Mouse (Mus musculus) T-helper 17 cell (primary cell): ENCODE measurements around the gene Olfr1509.

ENCODE experiments used
- in situ Hi-C, 2 experiments: fragments of 300-600 bp; cut with MboI, MseI; formaldehyde crosslinking; loops; 1 replicate in 1 of 2; 2 replicates in 1 of 2; pipeline ENCODE4 v1.15.1; 2025; ENCODE audit warnings: high pct_unique_total_duplicates in 2 of 2

Olfr1509 gene

GRCm38 (mm10) chr14:52442690-52443089 is at the start of gene Olfr1509:
Gene Olfr1509 (plus strand): TSS chr14:52442990.
- in situ Hi-C loops: no loop called here

DNA sequence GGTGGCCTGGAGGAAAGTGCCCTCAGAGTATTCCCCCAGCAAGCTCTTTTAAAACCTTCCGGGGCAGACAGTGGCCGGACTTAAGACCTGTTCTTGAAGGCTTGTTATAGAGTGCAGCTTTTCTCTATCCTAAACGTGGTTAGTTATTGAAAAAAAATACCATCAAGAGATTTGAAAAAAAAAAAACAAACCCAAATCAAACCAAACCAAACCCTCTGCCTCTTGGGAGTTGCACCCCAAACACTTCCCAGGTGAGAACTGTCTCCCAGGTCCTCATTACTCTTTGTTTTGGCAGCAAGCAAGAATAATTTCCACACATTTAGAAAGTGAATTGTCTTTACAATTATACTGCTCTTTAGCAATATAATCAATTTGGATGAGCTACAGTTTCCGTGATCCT is 45.5 kb upstream of the Olfr1509 start, which contains the start of gene Olfr1511:
TSS of gene Olfr1511 (minus strand) at position 101 of the 400 bp plus-strand sequence.
- in situ Hi-C loops: no loop called here

DNA sequence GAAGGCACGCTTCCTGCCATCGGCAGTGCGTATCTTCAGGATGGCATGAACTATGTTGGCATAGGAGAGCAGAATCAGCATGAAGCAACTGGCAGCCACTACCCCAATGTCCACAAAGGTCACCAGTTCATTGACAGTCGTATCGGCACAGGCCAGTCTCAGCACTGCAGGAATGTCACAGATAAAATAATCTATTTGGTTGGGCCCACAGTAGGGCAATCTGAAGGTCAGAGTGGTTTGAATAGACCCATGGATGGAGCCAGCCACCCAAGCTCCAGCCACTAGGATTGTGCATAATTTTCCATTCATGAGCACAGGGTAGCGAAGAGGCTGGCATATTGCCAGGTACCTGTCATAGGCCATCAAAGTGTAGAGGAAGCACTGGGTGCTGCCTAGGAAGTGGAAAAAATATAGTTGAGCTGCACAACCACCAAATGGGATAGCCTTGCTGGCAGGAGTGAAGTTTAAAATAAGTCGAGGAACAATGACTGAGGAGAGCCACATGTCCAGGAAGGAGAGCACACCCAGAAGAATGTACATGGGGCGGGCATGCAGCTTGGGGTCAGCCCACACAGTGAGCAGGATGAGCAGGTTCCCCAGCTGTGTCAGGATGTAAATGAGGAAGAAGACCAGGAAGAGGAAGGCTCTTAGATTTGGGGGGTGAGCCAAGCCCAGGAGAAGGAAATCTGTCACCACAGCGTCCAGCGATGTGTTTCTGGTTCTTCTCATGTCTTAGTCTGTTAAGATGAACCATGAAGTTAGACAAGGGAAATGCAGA is 32.5 kb upstream of the Olfr1509 start:
- in situ Hi-C loops: loop anchor here in 1 of 2 experiments (10.0 kb wide), 1 partner anchor 984 kb away; no protein-coding TSS in a partner anchor

GRCm38 (mm10) chr14:52414273-52414672 is 28.5 kb upstream of the Olfr1509 start, which contains the start of gene Olfr1510:
Gene Olfr1510 (minus strand): TSS chr14:52414373.
- in situ Hi-C loops: loop anchor here in 1 of 2 experiments (10.0 kb wide), 1 partner anchor 981 kb away; no protein-coding TSS in a partner anchor

DNA sequence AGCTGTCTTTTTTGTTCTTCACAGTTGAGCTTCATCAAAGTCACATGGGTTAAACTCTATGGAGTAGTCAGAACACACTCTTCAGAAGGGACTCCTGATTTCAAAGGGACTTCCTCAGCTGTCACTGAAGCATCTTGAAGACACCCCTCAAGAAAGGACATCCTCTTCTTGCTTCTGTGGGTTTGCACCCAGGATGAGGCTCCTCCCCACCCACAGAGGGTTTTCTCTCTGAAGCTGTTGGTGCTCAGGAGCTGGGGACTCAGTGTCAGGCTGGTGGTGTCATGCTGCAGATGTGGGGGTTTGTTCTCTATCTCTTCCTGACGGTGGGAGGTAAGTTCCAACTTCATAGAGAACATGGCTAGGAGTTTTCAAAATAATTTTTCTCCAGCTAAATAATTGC is 15.1 kb upstream of the Olfr1509 start:
- in situ Hi-C loops: no loop called here

DNA sequence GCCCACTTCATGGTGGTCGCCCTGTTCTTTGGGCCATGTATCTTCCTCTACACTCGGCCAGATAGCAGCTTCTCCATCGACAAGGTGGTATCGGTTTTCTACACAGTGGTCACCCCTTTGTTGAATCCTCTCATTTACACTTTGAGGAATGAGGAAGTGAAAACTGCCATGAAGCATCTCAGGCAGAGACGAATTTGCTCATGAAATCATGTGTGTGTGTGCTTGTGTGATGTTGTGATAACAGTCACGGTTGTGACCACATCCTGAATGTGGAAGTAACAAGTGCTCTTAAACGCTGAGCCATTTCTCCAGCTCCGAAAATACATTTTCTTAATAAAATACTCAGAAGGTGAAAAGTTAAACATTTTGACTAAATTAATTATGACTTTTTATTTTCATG is 8.3 kb downstream of the Olfr1509 start:
- in situ Hi-C loops: no loop called here

GRCm38 (mm10) chr14:52461928-52462327 is 19.1 kb downstream of the Olfr1509 start:
- in situ Hi-C loops: no loop called here

DNA sequence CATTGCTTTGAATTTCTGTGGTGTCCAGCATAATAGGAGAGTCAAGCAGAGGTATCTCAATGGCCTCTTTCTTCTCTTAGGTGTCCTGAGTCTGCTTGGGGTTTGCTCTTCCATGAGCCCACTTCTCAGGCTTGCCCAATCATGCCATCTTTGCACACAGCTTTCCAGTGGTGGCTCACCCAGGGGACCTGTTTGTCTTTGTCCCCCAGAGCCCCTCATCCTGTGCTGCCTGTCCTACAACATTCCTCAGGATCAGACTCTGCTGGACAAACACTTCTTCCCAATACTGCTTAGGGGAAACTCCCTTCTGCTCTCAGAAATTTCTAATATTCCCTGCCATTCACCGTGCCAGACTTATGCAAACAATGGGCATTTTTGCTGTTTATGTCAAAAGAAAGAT is 22.9 kb downstream of the Olfr1509 start:
- in situ Hi-C loops: no loop called here

DNA sequence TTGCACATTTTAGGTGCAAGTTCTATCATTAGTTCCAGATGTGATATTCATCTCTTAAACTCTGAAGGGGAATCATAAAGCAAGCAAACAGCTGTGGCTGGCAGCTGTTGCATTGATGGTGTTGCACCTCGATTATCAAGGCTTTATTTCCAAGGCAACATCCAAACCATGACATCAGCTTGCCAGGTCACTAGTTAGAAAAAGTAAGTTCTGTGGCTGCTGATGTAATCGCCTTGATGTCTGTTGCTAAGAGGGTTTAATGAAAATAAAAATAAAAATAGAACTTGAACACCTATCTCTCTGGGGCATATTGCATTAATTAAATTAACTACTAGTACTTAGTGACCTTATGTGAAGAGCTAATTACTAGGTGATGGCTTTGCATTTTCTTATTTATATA is 24.6 kb downstream of the Olfr1509 start, which contains the start of gene Olfr1508:
TSS of gene Olfr1508 (minus strand) at position 101 of the 400 bp plus-strand sequence.
- in situ Hi-C loops: no loop called here

DNA sequence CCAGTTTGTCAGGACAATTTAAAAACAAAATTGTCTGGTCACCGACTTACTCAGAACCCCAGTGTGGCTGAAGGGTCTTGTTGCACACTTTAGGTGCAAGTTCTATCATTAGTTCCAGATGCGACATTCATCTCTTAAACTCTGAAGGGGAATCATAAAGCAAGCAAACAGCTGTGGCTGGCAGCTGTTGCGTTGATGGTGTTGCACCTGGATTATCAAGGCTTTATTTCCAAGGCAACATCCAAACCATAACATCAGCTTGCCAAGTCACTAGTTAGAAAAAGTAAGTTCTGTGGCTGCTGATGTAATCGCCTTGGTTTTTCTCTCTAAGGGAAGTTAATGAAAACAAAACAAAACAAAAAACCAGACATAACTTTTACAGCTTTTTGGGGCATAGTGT is 52.7 kb downstream of the Olfr1509 start, which contains the start of gene Olfr1507:
TSS of gene Olfr1507 (minus strand) at position 234 of the 400 bp plus-strand sequence.
- in situ Hi-C loops: no loop called here
